ENCODE assay signal across 9 mouse cellular contexts in the genomic region with DNA sequence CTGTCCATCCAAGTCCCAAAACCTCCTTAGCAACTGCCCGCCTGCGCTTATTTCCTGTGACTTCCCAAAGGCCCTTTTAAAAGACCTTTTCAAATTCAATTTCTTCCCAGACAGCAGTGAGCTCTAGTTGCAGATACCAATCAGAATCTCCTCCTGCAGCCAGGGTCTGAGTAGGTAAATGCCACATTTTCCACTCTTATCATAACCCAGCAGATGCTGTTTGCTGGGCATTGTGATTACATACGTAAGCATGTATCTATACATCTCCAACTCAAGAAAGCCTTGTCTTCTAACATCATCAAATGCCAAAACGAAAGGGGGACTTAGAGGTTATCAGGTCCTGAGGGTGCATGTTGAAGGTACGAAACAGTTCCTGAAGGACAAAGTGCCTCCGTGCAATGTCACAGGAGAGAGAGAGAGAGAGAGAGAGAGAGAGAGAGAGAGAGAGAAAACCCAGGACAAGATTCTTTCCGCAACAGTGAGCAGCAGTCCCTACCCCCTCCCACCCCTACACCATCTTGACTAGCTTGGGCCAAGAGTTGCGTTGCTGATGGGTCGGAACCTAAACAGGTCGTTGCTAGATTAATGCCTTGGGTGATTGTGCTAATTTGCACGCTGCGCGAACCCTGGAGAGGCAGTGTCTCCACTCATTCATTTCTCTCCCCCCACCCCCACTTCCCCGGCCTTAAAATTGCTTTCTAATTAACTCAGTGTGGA. TPM values are rescaled to one million over a fixed set of nuclear protein-coding genes. Genes with fewer than 3 reads are reported as not detected.
A peak's percentile ranks its signal among the peaks of the same experiment; 100 is the strongest.
DNase-seq lines count a peak whose midpoint lies in the region; ATAC-seq and TF ChIP-seq lines count a peak whose summit lies in the region.
"Had no signal": no experiment of that assay in that cellular context is flagged by ENCODE, and none has a peak within 500 bp of the region (broad histone marks: within the 10 kb centered on the region; RNA-seq: fewer than 3 reads in every experiment).

No protein-coding gene starts in this region.

- H3K36me3 ChIP-seq in lung, embryonic 16.5 days (ENCODE audit: control insufficient read depth, insufficient read depth, low read length): no peaks in the 10 kb centered on the region
- no peaks in the 10 kb centered on the region for H3K36me3 ChIP-seq in hindbrain, embryonic 13.5 days
- H3K36me3 ChIP-seq in midbrain, embryonic 13.5 days: no peaks in the 10 kb centered on the region

- peak overlapping the region; percentile 53 for H3K4me2 ChIP-seq in lung, embryonic 16.5 days (ENCODE audit: low read depth, low read length)
- peak overlapping the region; percentile 65 for H3K4me2 ChIP-seq in hindbrain, embryonic 13.5 days
- peak overlapping the region; percentile 72 for H3K4me2 ChIP-seq in midbrain, embryonic 13.5 days (replicated peaks)

- ATAC-seq in lung, embryonic 16.5 days (ENCODE audit: low read depth): 0 out of 2 replicates have a peak, but pooled peaks have one; percentile 12
- peak; percentile 73 for ATAC-seq in hindbrain, embryonic 13.5 days (ENCODE audit: low FRiP score)
- peak; percentile 82 for ATAC-seq in midbrain, embryonic 13.5 days

- no peak overlapping the region for H3K27ac ChIP-seq in lung, embryonic 16.5 days (ENCODE audit: low read length)
- H3K27ac ChIP-seq in hindbrain, embryonic 13.5 days: peak overlapping the region; percentile 36
- no peak overlapping the region for H3K27ac ChIP-seq in midbrain, embryonic 13.5 days

- TF ChIP-seq CTCF in lung, adult 2 months (IDR thresholded peaks at IDR 0.05; ENCODE audit: insufficient read depth, low read length): no peak

- peak overlapping the region; percentile 29 for H3K4me3 ChIP-seq in lung, embryonic 16.5 days (ENCODE audit: low read length)
- no peak overlapping the region for H3K4me3 ChIP-seq in lung, adult 2 months (replicated peaks; ENCODE audit: extremely low read depth, low read depth, low read length)
- H3K4me3 ChIP-seq in hindbrain, embryonic 13.5 days: peak overlapping the region; percentile 37
- H3K4me3 ChIP-seq in midbrain, embryonic 13.5 days (replicated peaks): peak overlapping the region; percentile 37

- H3K9ac ChIP-seq in lung, embryonic 16.5 days (ENCODE audit: low read length): no peak overlapping the region
- peak overlapping the region; percentile 24; the same call in 1 of the 2 replicates for H3K9ac ChIP-seq in hindbrain, embryonic 13.5 days
- H3K9ac ChIP-seq in midbrain, embryonic 13.5 days (replicated peaks): no peak overlapping the region; the same call in 1 of the 2 replicates

- WGBS in lung, embryonic 16.5 days: 32% methylated on average over 14 of the region's 14 CpGs
- WGBS in lung, adult 2 months: 42% methylated on average over 14 of the region's 14 CpGs
- 32% methylated on average over 14 of the region's 14 CpGs for WGBS in hindbrain, embryonic 13.5 days
- 27% methylated on average over 14 of the region's 14 CpGs for WGBS in midbrain, embryonic 13.5 days

- no peaks in the 10 kb centered on the region for H3K4me1 ChIP-seq in lung, embryonic 16.5 days (replicated peaks; ENCODE audit: control insufficient read depth, insufficient read depth, low read length)
- no peaks in the 10 kb centered on the region for H3K4me1 ChIP-seq in lung, adult 2 months (ENCODE audit: control insufficient read depth, insufficient read depth, low read length)
- peaks cover 18% of the 10 kb centered on the region for H3K4me1 ChIP-seq in hindbrain, embryonic 13.5 days (replicated peaks)
- H3K4me1 ChIP-seq in midbrain, embryonic 13.5 days (replicated peaks): peaks cover 9% of the 10 kb centered on the region

- DNase-seq in adrenal gland, adult 2 months: peak; percentile 5
- no peak for DNase-seq in adrenal gland, adult 18-20 months (ENCODE audit: low spot score in 2 of 2)
- no peak for DNase-seq in lung, adult 2 months
- DNase-seq in ovary, postnatal 14 days (ENCODE audit: low spot score): no peak
- DNase-seq in gastrocnemius, adult 8-10 months (ENCODE audit: low spot score in 2 of 2): no peak

- TF ChIP-seq POLR2A in lung, adult 2 months (IDR thresholded peaks at IDR 0.05; ENCODE audit: borderline replicate concordance, extremely low read depth, low read depth, low read length): no peak

- H3K9me3 ChIP-seq in lung, embryonic 16.5 days (ENCODE audit: control insufficient read depth, low read length): no peaks in the 10 kb centered on the region
- H3K9me3 ChIP-seq in hindbrain, embryonic 13.5 days: no peaks in the 10 kb centered on the region
- no peaks in the 10 kb centered on the region for H3K9me3 ChIP-seq in midbrain, embryonic 13.5 days

- no peaks in the 10 kb centered on the region; the same call in 1 of the 2 replicates for H3K27me3 ChIP-seq in lung, embryonic 16.5 days (ENCODE audit: control insufficient read depth, insufficient read depth, low read depth, low read length)
- H3K27me3 ChIP-seq in hindbrain, embryonic 13.5 days: peaks cover 4% of the 10 kb centered on the region; the same call in 1 of the 2 replicates
- H3K27me3 ChIP-seq in midbrain, embryonic 13.5 days: peaks cover 12% of the 10 kb centered on the region; the same call in 1 of the 2 replicates

RNA-seq across cellular contexts. Expression of a gene that starts 3.0 kb away (rescaled TPM):
- total RNA-seq in adrenal gland, adult 2 months (2021): 10 to 100 TPM; 18.8 to 34.2 TPM
- 0.19 and 0.34 TPM in 2 replicates for polyA plus RNA-seq in adrenal gland, adult 2 months (2012; rRNA removed)
- 10 to 100 TPM; 24.7 to 28.4 TPM for total RNA-seq in adrenal gland, adult 18-20 months (2021)
- 58.4 and 58.6 TPM in 2 replicates for polyA plus RNA-seq in lung, embryonic 16.5 days (2015; fragmentation: Nextera tagmentation; extraction: Ambion mirVana)
- 1.5 and 3.3 TPM in 2 replicates for polyA plus RNA-seq in lung, adult 2 months (2012; rRNA removed)
- polyA plus RNA-seq in hindbrain, embryonic 13.5 days (2015; fragmentation: Nextera tagmentation; extraction: Ambion mirVana): 59.8 and 62.5 TPM in 2 replicates
- 51.5 and 52.4 TPM in 2 replicates for polyA plus RNA-seq in midbrain, embryonic 13.5 days (2015; fragmentation: Nextera tagmentation; extraction: Ambion mirVana)
- total RNA-seq in gastrocnemius, adult 8-10 months (2022): 100 to 1,000 TPM in 2 of 4 experiments, 10 to 100 TPM in 2; 80.6 to 111 (median 96.6) TPM

RNA-seq across cellular contexts. Expression of a gene that starts 3.1 kb away (rescaled TPM):
- under 1 TPM in 1 of 2 experiments, not detected in 1; 0.06 TPM for total RNA-seq in adrenal gland, adult 2 months (2021)
- not detected in 2 replicates for polyA plus RNA-seq in adrenal gland, adult 2 months (2012; rRNA removed)
- not detected for total RNA-seq in adrenal gland, adult 18-20 months (2021)
- 1.3 and 3.0 TPM in 2 replicates for polyA plus RNA-seq in lung, embryonic 16.5 days (2015; fragmentation: Nextera tagmentation; extraction: Ambion mirVana)
- polyA plus RNA-seq in lung, adult 2 months (2012; rRNA removed): 0.02 TPM in 1 of 2 replicates, not detected in the other
- polyA plus RNA-seq in hindbrain, embryonic 13.5 days (2015; fragmentation: Nextera tagmentation; extraction: Ambion mirVana): 0.09 TPM in 2 replicates
- polyA plus RNA-seq in midbrain, embryonic 13.5 days (2015; fragmentation: Nextera tagmentation; extraction: Ambion mirVana): 0.05 and 0.14 TPM in 2 replicates
- not detected for total RNA-seq in gastrocnemius, adult 8-10 months (2022)

RNA-seq across cellular contexts. Expression of a gene that starts 25.9 kb away (rescaled TPM):
- total RNA-seq in adrenal gland, adult 2 months (2021): 10 to 100 TPM; 16.5 to 23.1 TPM
- polyA plus RNA-seq in adrenal gland, adult 2 months (2012; rRNA removed): 5.2 and 6.5 TPM in 2 replicates
- 10 to 100 TPM; 21.0 to 22.9 TPM for total RNA-seq in adrenal gland, adult 18-20 months (2021)
- 9.5 and 10.5 TPM in 2 replicates for polyA plus RNA-seq in lung, embryonic 16.5 days (2015; fragmentation: Nextera tagmentation; extraction: Ambion mirVana)
- 9.7 and 12.5 TPM in 2 replicates for polyA plus RNA-seq in lung, adult 2 months (2012; rRNA removed)
- 6.6 and 6.8 TPM in 2 replicates for polyA plus RNA-seq in hindbrain, embryonic 13.5 days (2015; fragmentation: Nextera tagmentation; extraction: Ambion mirVana)
- 10.2 and 10.3 TPM in 2 replicates for polyA plus RNA-seq in midbrain, embryonic 13.5 days (2015; fragmentation: Nextera tagmentation; extraction: Ambion mirVana)
- 10 to 100 TPM in 3 of 4 experiments, 1 to 10 TPM in 1; 9.4 to 13.3 (median 10.7) TPM for total RNA-seq in gastrocnemius, adult 8-10 months (2022)

RNA-seq across cellular contexts. Expression of a gene that starts 27.8 kb away (rescaled TPM):
- total RNA-seq in adrenal gland, adult 2 months (2021): not detected
- not detected in 2 replicates for polyA plus RNA-seq in adrenal gland, adult 2 months (2012; rRNA removed)
- not detected for total RNA-seq in adrenal gland, adult 18-20 months (2021)
- polyA plus RNA-seq in lung, embryonic 16.5 days (2015; fragmentation: Nextera tagmentation; extraction: Ambion mirVana): 0.90 and 1.8 TPM in 2 replicates
- not detected in 2 replicates for polyA plus RNA-seq in lung, adult 2 months (2012; rRNA removed)
- polyA plus RNA-seq in hindbrain, embryonic 13.5 days (2015; fragmentation: Nextera tagmentation; extraction: Ambion mirVana): 0.14 TPM in 1 of 2 replicates, not detected in the other
- not detected in 2 replicates for polyA plus RNA-seq in midbrain, embryonic 13.5 days (2015; fragmentation: Nextera tagmentation; extraction: Ambion mirVana)
- not detected for total RNA-seq in gastrocnemius, adult 8-10 months (2022)
- total RNA-seq: left cerebral cortex, postnatal 25 days had no signal

Comparison
In these comparisons a context has a peak if more than half of its experiments do, and no peak if none do; other contexts are left out.
1. RNA of a gene that starts 3.0 kb away (polyA plus RNA-seq): 59.8 to 62.5 TPM in hindbrain, embryonic 13.5 days, 58.4 to 58.6 TPM in lung, embryonic 16.5 days and 51.5 to 52.4 TPM in midbrain, embryonic 13.5 days; 1.5 to 3.3 TPM in lung, adult 2 months and 0.19 to 0.34 TPM in adrenal gland, adult 2 months; every median in the first group is over 10 times any median in the second.
2. ATAC-seq: peak in every context shown above with its lines; median percentile 82 in midbrain, embryonic 13.5 days; 73 in hindbrain, embryonic 13.5 days; 12 in lung, embryonic 16.5 days.
3. Peak in every context shown above with its lines, with median percentiles within 50 percentile points of each other: H3K4me2 ChIP-seq.